Mouse (Mus musculus) MEL (cell line): ENCODE results near the gene Hdac11. TPM values are rescaled to one million over a fixed set of nuclear protein-coding genes. Genes with fewer than 3 reads are reported as not detected.

Source experiments
- DNase-seq: peaks from one replicate; pipeline ENCODE4 v3.0.0; 2011; ENCODE audit warnings: low read depth, low spot score
- H3K27ac ChIP-seq: 2 replicates; pipeline ENCODE4 v1.5.1; 2012; ENCODE audit warnings: low read depth, mild to moderate bottlenecking, control low read depth, low read length, moderate library complexity; ENCODE audit not compliant: control insufficient read depth
- H3K27me3 ChIP-seq, 2 experiments: fragments of 150-350 bp in 1 of 2; sonication (generic) in 1 of 2; 2 replicates each; pipeline ENCODE4 v1.6.1; 2012; ENCODE audit warnings: low read length in 2 of 2, mild to moderate bottlenecking in 2 of 2, improper control_type of control experiment in 1 of 2, moderate library complexity in 1 of 2; ENCODE audit not compliant: insufficient read depth in 2 of 2, control insufficient read depth in 1 of 2
- H3K36me3 ChIP-seq, 2 experiments: 2 replicates each; pipeline ENCODE4 v1.6.1; 2012 to 2014; ENCODE audit warnings: low read length in 2 of 2, improper control_type of control experiment in 1 of 2, inconsistent platforms in 1 of 2, mild to moderate bottlenecking in 1 of 2; ENCODE audit not compliant: insufficient read depth in 2 of 2, control insufficient read depth in 1 of 2
- H3K4me1 ChIP-seq, 2 experiments: fragments of 150-350 bp in 1 of 2; sonication (generic) in 1 of 2; 2 replicates each; pipeline ENCODE4 v1.6.1; 2012; ENCODE audit warnings: low read length in 2 of 2, improper control_type of control experiment in 1 of 2, mild to moderate bottlenecking in 1 of 2; ENCODE audit not compliant: insufficient read depth in 2 of 2, control insufficient read depth in 1 of 2
- H3K4me3 ChIP-seq, 2 experiments: fragments of 150-350 bp in 1 of 2; sonication (generic) in 1 of 2; 2 replicates each; pipeline ENCODE4 v1.5.1; 2012; ENCODE audit warnings: low read depth in 2 of 2, low read length in 2 of 2, mild to moderate bottlenecking in 2 of 2, moderate library complexity in 2 of 2, control low read depth in 1 of 2, improper control_type of control experiment in 1 of 2; ENCODE audit not compliant: control insufficient read depth in 1 of 2, insufficient read depth in 1 of 2
- H3K79me2 ChIP-seq: 2 replicates; pipeline ENCODE4 v1.6.1; 2012; ENCODE audit warnings: mild to moderate bottlenecking, low read length, moderate library complexity; ENCODE audit not compliant: control insufficient read depth, poor library complexity, insufficient read depth
- H3K9ac ChIP-seq: 2 replicates; pipeline ENCODE4 v1.6.1; 2012; ENCODE audit warnings: low read depth, mild to moderate bottlenecking, control low read depth, low read length, moderate library complexity; ENCODE audit not compliant: control insufficient read depth, poor library complexity, severe bottlenecking
- H3K9me3 ChIP-seq: fragments of 150-350 bp; sonication (generic); replicated peaks from 2 replicates; pipeline ENCODE4 v1.6.1; 2012; ENCODE audit warnings: mild to moderate bottlenecking, low read length, improper control_type of control experiment, moderate library complexity; ENCODE audit not compliant: insufficient read depth
- CHD2 ChIP-seq: IDR thresholded peaks from 2 replicates; pipeline ENCODE4 v1.6.1; 2011; ENCODE audit warnings: low read length, improper control_type of control experiment
- CTCF ChIP-seq, 3 experiments: IDR thresholded peaks in 2 of 3; conservative IDR thresholded peaks in 1 of 3; 2 replicates each; pipeline ENCODE4 v1.5.1; 2011 to 2012; ENCODE audit warnings: low read length in 3 of 3, low read depth in 2 of 3, mild to moderate bottlenecking in 2 of 3, improper control_type of control experiment in 1 of 3, inconsistent platforms in 1 of 3, mixed read lengths in 1 of 3, moderate library complexity in 1 of 3; ENCODE audit not compliant: control insufficient read depth in 1 of 3, insufficient read depth in 1 of 3, poor library complexity in 1 of 3, severe bottlenecking in 1 of 3
- E2F4 ChIP-seq: IDR thresholded peaks from 2 replicates; pipeline ENCODE4 v1.6.1; 2011; ENCODE audit warnings: low read depth, low read length, improper control_type of control experiment, borderline replicate concordance
- ELF1 ChIP-seq: IDR thresholded peaks from 2 replicates; pipeline ENCODE4 v1.6.1; 2014; ENCODE audit warnings: low read depth, mild to moderate bottlenecking, inconsistent platforms, low read length, improper control_type of control experiment, moderate library complexity
- EP300 ChIP-seq, 2 experiments: IDR thresholded peaks; 2 replicates each; pipeline ENCODE4 v1.6.1; 2011; ENCODE audit warnings: improper control_type of control experiment in 2 of 2, low read length in 2 of 2, low read depth in 1 of 2, mild to moderate bottlenecking in 1 of 2
- ETS1 ChIP-seq: IDR thresholded peaks from 2 replicates; pipeline ENCODE4 v1.6.1; 2012; ENCODE audit warnings: low read depth, mild to moderate bottlenecking, inconsistent platforms, low read length, improper control_type of control experiment, moderate library complexity
- GABPA ChIP-seq: IDR thresholded peaks from 2 replicates; pipeline ENCODE4 v1.6.1; 2012; ENCODE audit warnings: low read depth, mild to moderate bottlenecking, inconsistent platforms, low read length, improper control_type of control experiment, moderate library complexity
- GATA1 ChIP-seq: IDR thresholded peaks from 2 replicates; pipeline ENCODE4 v1.6.1; 2011; ENCODE audit warnings: low read depth, low read length, improper control_type of control experiment
- HCFC1 ChIP-seq: IDR thresholded peaks from 2 replicates; pipeline ENCODE4 v1.6.1; 2012; ENCODE audit warnings: low read depth, mild to moderate bottlenecking, inconsistent platforms, low read length, improper control_type of control experiment, moderate library complexity
- MAFK ChIP-seq: IDR thresholded peaks from 2 replicates; pipeline ENCODE4 v1.6.1; 2011; ENCODE audit warnings: low read depth, mild to moderate bottlenecking, low read length, improper control_type of control experiment, borderline replicate concordance
- MAX ChIP-seq: IDR thresholded peaks from 2 replicates; pipeline ENCODE4 v1.6.1; 2011; ENCODE audit warnings: low read length, improper control_type of control experiment
- MAZ ChIP-seq: IDR thresholded peaks from 2 replicates; pipeline ENCODE4 v1.6.1; 2012; ENCODE audit warnings: low read depth, mild to moderate bottlenecking, inconsistent platforms, low read length, improper control_type of control experiment
- MEF2A ChIP-seq: IDR thresholded peaks from 2 replicates; pipeline ENCODE4 v1.6.1; 2014; ENCODE audit warnings: low read depth, mild to moderate bottlenecking, inconsistent platforms, low read length, improper control_type of control experiment; ENCODE audit not compliant: poor library complexity, insufficient replicate concordance, severe bottlenecking; ENCODE audit errors: extremely low read depth
- MYB ChIP-seq: IDR thresholded peaks from 2 replicates; pipeline ENCODE4 v1.6.1; 2011; ENCODE audit warnings: mild to moderate bottlenecking, low read depth, low read length, improper control_type of control experiment
- MYC ChIP-seq: IDR thresholded peaks from 2 replicates; pipeline ENCODE4 v1.6.1; 2011; ENCODE audit warnings: low read depth, mild to moderate bottlenecking, low read length, improper control_type of control experiment, moderate library complexity
- NRF1 ChIP-seq: IDR thresholded peaks from 2 replicates; pipeline ENCODE4 v1.6.1; 2014; ENCODE audit warnings: low read depth, mild to moderate bottlenecking, inconsistent platforms, low read length, improper control_type of control experiment, moderate library complexity; ENCODE audit not compliant: poor library complexity, insufficient read depth, severe bottlenecking
- POLR2A ChIP-seq, 2 experiments: IDR thresholded peaks; 2 replicates each; pipeline ENCODE4 v1.6.1; 2011 to 2012; ENCODE audit warnings: low read length in 2 of 2, mild to moderate bottlenecking in 2 of 2, control low read depth in 1 of 2, improper control_type of control experiment in 1 of 2, low read depth in 1 of 2, moderate library complexity in 1 of 2; ENCODE audit not compliant: control insufficient read depth in 1 of 2, insufficient read depth in 1 of 2, poor library complexity in 1 of 2
- POLR2AphosphoS2 ChIP-seq: IDR thresholded peaks from 2 replicates; pipeline ENCODE4 v1.6.1; 2011; ENCODE audit warnings: low read length, improper control_type of control experiment
- RAD21 ChIP-seq: IDR thresholded peaks from 2 replicates; pipeline ENCODE4 v1.6.1; 2011; ENCODE audit warnings: mild to moderate bottlenecking, low read depth, low read length, improper control_type of control experiment
- SIN3A ChIP-seq: IDR thresholded peaks from 2 replicates; pipeline ENCODE4 v1.6.1; 2012; ENCODE audit warnings: low read length, improper control_type of control experiment, inconsistent platforms
- SMC3 ChIP-seq: IDR thresholded peaks from 2 replicates; pipeline ENCODE4 v1.6.1; 2011; ENCODE audit warnings: low read depth, low read length, improper control_type of control experiment
- TAL1 ChIP-seq: IDR thresholded peaks from 2 replicates; pipeline ENCODE4 v1.6.1; 2012; ENCODE audit warnings: mild to moderate bottlenecking, inconsistent platforms, low read length, moderate library complexity, mixed read lengths
- TCF12 ChIP-seq: IDR thresholded peaks from 2 replicates; pipeline ENCODE4 v1.6.1; 2014; ENCODE audit warnings: low read depth, mild to moderate bottlenecking, inconsistent platforms, low read length, improper control_type of control experiment, moderate library complexity
- UBTF ChIP-seq: IDR thresholded peaks from 2 replicates; pipeline ENCODE4 v1.6.1; 2012; ENCODE audit warnings: low read depth, mild to moderate bottlenecking, inconsistent platforms, low read length, improper control_type of control experiment, moderate library complexity, borderline replicate concordance; ENCODE audit not compliant: insufficient read depth
- USF1 ChIP-seq: IDR thresholded peaks from 2 replicates; pipeline ENCODE4 v1.6.1; 2014; ENCODE audit warnings: low read depth, mild to moderate bottlenecking, inconsistent platforms, low read length, improper control_type of control experiment, moderate library complexity
- USF2 ChIP-seq, 2 experiments: IDR thresholded peaks; 2 replicates each; pipeline ENCODE4 v1.6.1; 2011 to 2012; ENCODE audit warnings: improper control_type of control experiment in 2 of 2, low read length in 2 of 2, borderline replicate concordance in 1 of 2, inconsistent platforms in 1 of 2, low read depth in 1 of 2, mild to moderate bottlenecking in 1 of 2; ENCODE audit not compliant: insufficient read depth in 1 of 2
- ZC3H11A ChIP-seq: IDR thresholded peaks from 2 replicates; pipeline ENCODE4 v1.6.1; 2012; ENCODE audit warnings: low read depth, mild to moderate bottlenecking, inconsistent platforms, low read length, improper control_type of control experiment
- ZKSCAN1 ChIP-seq: IDR thresholded peaks from 2 replicates; pipeline ENCODE4 v1.6.1; 2012; ENCODE audit warnings: low read depth, mild to moderate bottlenecking, inconsistent platforms, low read length, improper control_type of control experiment, moderate library complexity
- ZMIZ1 ChIP-seq: IDR thresholded peaks from 2 replicates; pipeline ENCODE4 v1.6.1; 2012; ENCODE audit warnings: low read depth, mild to moderate bottlenecking, inconsistent platforms, low read length, improper control_type of control experiment, moderate library complexity
- polyA plus RNA-seq, 2 experiments: library from polyadenylated mRNA; stranded (reverse) in 1 of 2; unstranded in 1 of 2; fragments of >175 nt in 1 of 2; fragments of >200 nt in 1 of 2; gene quantifications; 2 replicates each; pipeline versions ENCODE4 v1.2.1 to v1.2.4; 2012; ENCODE audit warnings: low replicate concordance in 2 of 2, low read depth in 1 of 2; ENCODE audit not compliant: insufficient read length in 2 of 2, insufficient read depth in 1 of 2, missing spikeins in 1 of 2
- total RNA-seq: library from RNA; depleted of rRNA; stranded (reverse); fragments of 300-350 nt; gene quantifications from 2 replicates; pipeline ENCODE4 v1.2.3, GENCODE M21; 2012

Hdac11 gene
- total and polyA plus RNA-seq, 3 experiments = 3.3 to 6.0 TPM; not detected in 1

- Histone ChIP-seq H3K4me3 (no peak overlapping the region), H3K27me3 (peaks cover 0 to 2% of the 10 kb centered on the region in 2 experiments; a peak in 3 of 4 replicates), H3K79me2 (no peaks in the 10 kb centered on the region), H3K4me1 (peaks cover 2 to 15% of the 10 kb centered on the region in 2 experiments; a peak in 3 of 4 replicates), H3K27ac (no peak overlapping the region), H3K9ac (no peak overlapping the region), H3K9me3 (no peaks in the 10 kb centered on the region), H3K36me3 (peaks cover 0 to 11% of the 10 kb centered on the region in 2 experiments; a peak in 2 of 4 replicates)
- TF ChIP-seq GATA1 (no peak), UBTF (no peak), MAX (no peak), USF2 (IDR thresholded peaks at IDR 0.05; ENCODE audit: borderline replicate concordance in 1 of 2, insufficient read depth in 1 of 2, low read depth in 1 of 2, low read length in 2 of 2) (no peak), ELF1 (no peak), HCFC1 (no peak), CHD2 (no peak), TAL1 (no peak), NRF1 (no peak), MAZ (no peak), ETS1 (no peak), ZMIZ1 (no peak), MEF2A (no peak), E2F4 (no peak)
- DNase-seq = no peak
Observed at GRCm38 (mm10) chr6:91125228-91125585, 31.3 kb upstream of the Hdac11 start.

GRCm38 (mm10) chr6:91128996-91129395 is 27.5 kb upstream of the Hdac11 start:
- peaks cover 2 to 17% of the 10 kb centered on the region in 2 experiments; a peak in 3 of 4 replicates for H3K4me1 ChIP-seq
- no peak overlapping the region for H3K27ac ChIP-seq
- peaks cover 0 to 12% of the 10 kb centered on the region in 2 experiments; a peak in 2 of 4 replicates for H3K36me3 ChIP-seq
- DNase-seq = peak; percentile 48
- H3K4me3 ChIP-seq = no peak overlapping the region
- H3K79me2 ChIP-seq = no peaks in the 10 kb centered on the region
- no peak overlapping the region for H3K9ac ChIP-seq
- peaks cover 0 to 2% of the 10 kb centered on the region in 2 experiments; a peak in 3 of 4 replicates for H3K27me3 ChIP-seq
- no peaks in the 10 kb centered on the region for H3K9me3 ChIP-seq
- peak; percentile 56 for TF ChIP-seq SMC3
- peak; percentile 67 for TF ChIP-seq RAD21
- peak; percentile 53 to 67 (median 59) for TF ChIP-seq CTCF (IDR thresholded peaks at IDR 0.05 in 2 of 3, conservative IDR thresholded peaks at IDR 0.05 in 1 of 3; ENCODE audit: control insufficient read depth in 1 of 3, insufficient read depth in 1 of 3, low read depth in 2 of 3, low read length in 3 of 3, poor library complexity in 1 of 3, severe bottlenecking in 1 of 3)
- no peak for TF ChIP-seq MYC
- TF ChIP-seq ZC3H11A = peak; percentile 54
- TF ChIP-seq ZKSCAN1 = no peak
- no peak for TF ChIP-seq ETS1
- TF ChIP-seq POLR2A (IDR thresholded peaks at IDR 0.05; ENCODE audit: control insufficient read depth in 1 of 2, insufficient read depth in 1 of 2, low read depth in 1 of 2, low read length in 2 of 2, poor library complexity in 1 of 2) = no peak
- no peak for TF ChIP-seq TCF12
- no peak for TF ChIP-seq ELF1
- TF ChIP-seq USF1 = no peak
- TF ChIP-seq MYB = no peak
- TF ChIP-seq GABPA = no peak
- no peak for TF ChIP-seq MAX
- TF ChIP-seq GATA1 = no peak
- no peak for TF ChIP-seq HCFC1
- TF ChIP-seq SIN3A = no peak
- no peak for TF ChIP-seq POLR2AphosphoS2
- TF ChIP-seq EP300 (IDR thresholded peaks at IDR 0.05; ENCODE audit: low read depth in 1 of 2, low read length in 2 of 2) = no peak
- TF ChIP-seq TAL1 = no peak
- TF ChIP-seq MAFK = no peak
- TF ChIP-seq MEF2A = no peak
- no peak for TF ChIP-seq NRF1
